Mouse (Mus musculus): ENCODE measurements around the gene Srpk3. TPM values are rescaled to one million over a fixed set of nuclear protein-coding genes. Genes with fewer than 3 reads are reported as not detected.
"Not testable (repeated sequence)": the region's sequence is repeated elsewhere in the genome, so short reads cannot be mapped to it uniquely, and the experiment has no call there.

The Srpk3 gene
- 5.2 and 7.0 TPM in 2 replicates for polyA plus RNA-seq (2016; fragmentation: Nextera tagmentation; extraction: Ambion mirVana)

- Histone ChIP-seq H3K36me3 (peaks cover 17% of the 10 kb centered on the region), H3K27me3 (replicated peaks) (no peaks in the 10 kb centered on the region), H3K4me2 (replicated peaks) (no peak within 1 kb of the TSS), H3K4me3 (no peak within 1 kb of the TSS), H3K9ac (no peak within 1 kb of the TSS), H3K4me1 (0 out of 2 replicates have a peak, but pooled peaks cover 8% of the 10 kb centered on the region), H3K9me3 (no peaks in the 10 kb centered on the region), H3K27ac (no peak within 1 kb of the TSS)
- 61% methylated on average over 9 of the region's 9 CpGs for WGBS
- peak; percentile 38; the same call in 1 of the 2 replicates for ATAC-seq (ENCODE audit: low FRiP score, low read depth)
Observed at GRCm38 (mm10) chrX:73774168-73774760, at the start of gene Srpk3. TSS of gene Srpk3 (plus strand) at chrX:73774405.

GRCm38 (mm10) chrX:73730908-73731307, 43.3 kb upstream of the Srpk3 start:
- no peaks in the 10 kb centered on the region for H3K9me3 ChIP-seq
- ATAC-seq (ENCODE audit: low FRiP score, low read depth) = no peak
- no peaks in the 10 kb centered on the region for H3K36me3 ChIP-seq
- no peak overlapping the region for H3K4me3 ChIP-seq
- WGBS = 63% methylated on average over 1 of the region's 1 CpGs
- H3K27ac ChIP-seq = no peak overlapping the region
- no peaks in the 10 kb centered on the region for H3K27me3 ChIP-seq (replicated peaks)
- no peak overlapping the region for H3K4me2 ChIP-seq (replicated peaks)
- H3K9ac ChIP-seq = no peak overlapping the region
- H3K4me1 ChIP-seq = no peaks in the 10 kb centered on the region

- Histone ChIP-seq H3K9me3 (no peaks in the 10 kb centered on the region), H3K9ac (no peak overlapping the region), H3K4me3 (no peak overlapping the region), H3K4me1 (no peaks in the 10 kb centered on the region), H3K27ac (no peak overlapping the region), H3K27me3 (replicated peaks) (no peaks in the 10 kb centered on the region), H3K4me2 (replicated peaks) (no peak overlapping the region), H3K36me3 (no peaks in the 10 kb centered on the region)
- WGBS = 46% methylated on average over 1 of the region's 1 CpGs
- no peak for ATAC-seq (ENCODE audit: low FRiP score, low read depth)
Observed at GRCm38 (mm10) chrX:73738155-73738554, 36.0 kb upstream of the Srpk3 start.

GRCm38 (mm10) chrX:73739151-73739550, 35.1 kb upstream of the Srpk3 start:
- Histone ChIP-seq H3K9me3 (no peaks in the 10 kb centered on the region), H3K9ac (no peak overlapping the region), H3K4me3 (no peak overlapping the region), H3K27me3 (replicated peaks) (no peaks in the 10 kb centered on the region), H3K27ac (no peak overlapping the region), H3K4me1 (no peaks in the 10 kb centered on the region), H3K4me2 (replicated peaks) (no peak overlapping the region), H3K36me3 (no peaks in the 10 kb centered on the region)
- no peak for ATAC-seq (ENCODE audit: low FRiP score, low read depth)
- WGBS = 64% methylated on average over 5 of the region's 5 CpGs

- not testable (repeated sequence) for H3K4me3 ChIP-seq; ATAC-seq (ENCODE audit: low FRiP score, low read depth); H3K9me3 ChIP-seq; H3K36me3 ChIP-seq; H3K27ac ChIP-seq; H3K27me3 ChIP-seq (replicated peaks); H3K4me2 ChIP-seq (replicated peaks); H3K9ac ChIP-seq; H3K4me1 ChIP-seq
- WGBS = 89% methylated on average over 7 of the region's 7 CpGs
Observed at GRCm38 (mm10) chrX:73739841-73740240, 34.4 kb upstream of the Srpk3 start.

GRCm38 (mm10) chrX:73744774-73745481, 29.3 kb upstream of the Srpk3 start:
- WGBS = 75% methylated on average over 1 of the region's 1 CpGs
- Histone ChIP-seq H3K4me2 (replicated peaks) (no peak overlapping the region), H3K9ac (no peak overlapping the region), H3K36me3 (no peaks in the 10 kb centered on the region), H3K4me1 (no peaks in the 10 kb centered on the region), H3K27me3 (replicated peaks) (no peaks in the 10 kb centered on the region), H3K4me3 (no peak overlapping the region), H3K9me3 (no peaks in the 10 kb centered on the region), H3K27ac (no peak overlapping the region)
- no peak for ATAC-seq (ENCODE audit: low FRiP score, low read depth)

GRCm38 (mm10) chrX:73748977-73749376, 25.2 kb upstream of the Srpk3 start:
- Histone ChIP-seq H3K4me1 (no peaks in the 10 kb centered on the region), H3K27me3 (replicated peaks) (no peaks in the 10 kb centered on the region), H3K9me3 (no peaks in the 10 kb centered on the region), H3K36me3 (no peaks in the 10 kb centered on the region), H3K27ac (no peak overlapping the region), H3K9ac (no peak overlapping the region), H3K4me2 (replicated peaks) (no peak overlapping the region), H3K4me3 (no peak overlapping the region)
- 93% methylated on average over 1 of the region's 1 CpGs for WGBS
- ATAC-seq (ENCODE audit: low FRiP score, low read depth) = no peak

- Histone ChIP-seq H3K4me3 (no peak within 1 kb of the TSS), H3K4me2 (replicated peaks) (no peak within 1 kb of the TSS), H3K36me3 (no peaks in the 10 kb centered on the region), H3K4me1 (no peaks in the 10 kb centered on the region), H3K27me3 (replicated peaks) (no peaks in the 10 kb centered on the region), H3K27ac (no peak within 1 kb of the TSS), H3K9me3 (no peaks in the 10 kb centered on the region), H3K9ac (no peak within 1 kb of the TSS)
- WGBS = 73% methylated on average over 4 of the region's 5 CpGs
- ATAC-seq (ENCODE audit: low FRiP score, low read depth) = no peak
Observed at GRCm38 (mm10) chrX:73756334-73757140, 17.7 kb upstream of the Srpk3 start, which contains the start of gene Plxnb3. TSS of gene Plxnb3 (plus strand) at chrX:73757090.

GRCm38 (mm10) chrX:73758611-73759290, 15.5 kb upstream of the Srpk3 start:
- no peak for ATAC-seq (ENCODE audit: low FRiP score, low read depth)

GRCm38 (mm10) chrX:73765311-73765710, 8.9 kb upstream of the Srpk3 start:
- Histone ChIP-seq H3K9ac (no peak overlapping the region), H3K4me3 (no peak overlapping the region), H3K36me3 (no peaks in the 10 kb centered on the region), H3K4me2 (replicated peaks) (no peak overlapping the region), H3K9me3 (no peaks in the 10 kb centered on the region), H3K4me1 (no peaks in the 10 kb centered on the region), H3K27me3 (replicated peaks) (no peaks in the 10 kb centered on the region), H3K27ac (no peak overlapping the region)
- no peak for ATAC-seq (ENCODE audit: low FRiP score, low read depth)
- WGBS = 67% methylated on average over 1 of the region's 1 CpGs

More at GRCm38 (mm10) chrX:73758611-73759290, 15.5 kb upstream of the Srpk3 start:
- no peaks in the 10 kb centered on the region for H3K36me3 ChIP-seq
- whole genome bisulfite sequencing = 82% methylated on average over 13 of the region's 13 CpGs
- H3K9me3 ChIP-seq = no peaks in the 10 kb centered on the region
- H3K27me3 ChIP-seq (replicated peaks) = no peaks in the 10 kb centered on the region
- no peak overlapping the region for H3K9ac ChIP-seq
- H3K4me3 ChIP-seq = no peak overlapping the region
- no peak overlapping the region for H3K4me2 ChIP-seq (replicated peaks)
- no peaks in the 10 kb centered on the region for H3K4me1 ChIP-seq
- no peak overlapping the region for H3K27ac ChIP-seq

GRCm38 (mm10) chrX:73767267-73767666, 6.9 kb upstream of the Srpk3 start:
- no peaks in the 10 kb centered on the region for H3K36me3 ChIP-seq
- H3K4me1 ChIP-seq = no peaks in the 10 kb centered on the region
- H3K4me2 ChIP-seq (replicated peaks) = no peak overlapping the region
- no peaks in the 10 kb centered on the region for H3K9me3 ChIP-seq
- H3K9ac ChIP-seq = no peak overlapping the region
- no peak overlapping the region for H3K27ac ChIP-seq
- no peaks in the 10 kb centered on the region for H3K27me3 ChIP-seq (replicated peaks)
- no peak overlapping the region for H3K4me3 ChIP-seq
- no peak for ATAC-seq (ENCODE audit: low FRiP score, low read depth)
- WGBS = 52% methylated on average over 9 of the region's 9 CpGs
